Mouse (Mus musculus) embryonic facial prominence, embryonic 14.5 days (tissue): ENCODE measurements around the gene Camsap1. TPM values are rescaled to one million over a fixed set of nuclear protein-coding genes. Genes with fewer than 3 reads are reported as not detected.

ENCODE experiments used
- ATAC-seq: fragments of 200-750 bp; cut with Nextera tagmentation; 2 replicates; pipeline ENCODE4 v1.8.0; 2017; ENCODE audit warnings: low read depth, moderate number of reproducible peaks, moderate TSS enrichment
- DNase-seq: peaks from one replicate; pipeline ENCODE4 v3.0.0-alpha.2; 2015; ENCODE audit warnings: low spot score
- H3K27ac ChIP-seq: fragments of 300-500 bp; sonication (generic); replicated peaks from 2 replicates; pipeline ENCODE4 v1.5.1; 2014; ENCODE audit warnings: low read depth, mild to moderate bottlenecking, low read length, moderate library complexity
- H3K27me3 ChIP-seq: fragments of 300-500 bp; sonication (generic); replicated peaks from 2 replicates; pipeline ENCODE4 v1.6.1; 2014; ENCODE audit warnings: low read length; ENCODE audit not compliant: control insufficient read depth, insufficient read depth
- H3K36me3 ChIP-seq: fragments of 300-500 bp; sonication (generic); 2 replicates; pipeline ENCODE4 v1.6.1; 2014; ENCODE audit warnings: low read length, mixed read lengths; ENCODE audit not compliant: control insufficient read depth, insufficient read depth
- H3K4me1 ChIP-seq: fragments of 300-500 bp; sonication (generic); 2 replicates; pipeline ENCODE4 v1.6.1; 2014; ENCODE audit warnings: antibody characterized with exemption, low read length; ENCODE audit not compliant: control insufficient read depth, insufficient read depth
- H3K4me2 ChIP-seq: fragments of 300-500 bp; sonication (generic); 2 replicates; pipeline ENCODE4 v1.6.1; 2014; ENCODE audit warnings: low read depth, mild to moderate bottlenecking, low read length, moderate library complexity, mixed read lengths
- H3K4me3 ChIP-seq: fragments of 300-500 bp; sonication (generic); 2 replicates; pipeline ENCODE4 v1.5.1; 2014; ENCODE audit warnings: low read depth, mild to moderate bottlenecking, low read length
- H3K9ac ChIP-seq: fragments of 300-500 bp; sonication (generic); 2 replicates; pipeline ENCODE4 v1.6.1; 2014; ENCODE audit warnings: low read depth, mild to moderate bottlenecking, low read length, moderate library complexity, mixed read lengths
- H3K9me3 ChIP-seq: fragments of 300-500 bp; sonication (generic); 2 replicates; pipeline ENCODE4 v1.6.1; 2016; ENCODE audit warnings: low read length; ENCODE audit not compliant: control insufficient read depth
- WGBS: fragments of 180-500 bp; shearing (Covaris S2); extraction: QIAGEN DNeasy Blood & Tissue Kit; methylation state at CpG from one replicate; pipeline ENCODE4 v1.1.7; 2014; 5-methylcytosine and 5-hydroxymethylcytosine counted together
- polyA plus RNA-seq: library from polyadenylated mRNA; unstranded; fragments of >200 nt; fragmentation: Nextera tagmentation; extraction: Ambion mirVana; gene quantifications from 2 replicates; pipeline ENCODE4 v1.2.1, GENCODE M21; 2014

Gene Camsap1
- polyA plus RNA-seq, 1 experiment from 2014 or later, result 30.6 TPM

DNA sequence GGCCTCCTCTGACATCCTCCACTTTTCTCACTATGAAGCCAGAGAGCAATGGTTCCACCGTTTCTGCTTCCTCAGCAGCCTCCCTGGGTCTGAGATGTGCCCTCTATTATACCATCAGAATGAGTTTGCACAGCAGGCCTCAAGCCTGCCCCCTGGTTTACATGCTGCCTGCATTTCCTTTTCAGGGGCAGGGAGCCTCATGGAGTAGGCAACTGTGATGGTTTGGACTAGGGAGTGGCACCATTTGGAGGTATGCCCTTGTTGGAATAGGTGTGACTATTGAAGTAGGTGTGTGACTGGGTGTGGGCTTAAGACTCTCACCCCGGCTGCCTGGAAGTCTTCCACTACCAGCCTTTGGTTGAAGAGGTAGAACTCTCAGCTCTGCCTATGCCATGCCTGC is 59.3 kb downstream of the Camsap1 start:
- Histone ChIP-seq H3K36me3 (peaks cover 36% of the 10 kb centered on the region), H3K9ac (no peak overlapping the region)

DNA sequence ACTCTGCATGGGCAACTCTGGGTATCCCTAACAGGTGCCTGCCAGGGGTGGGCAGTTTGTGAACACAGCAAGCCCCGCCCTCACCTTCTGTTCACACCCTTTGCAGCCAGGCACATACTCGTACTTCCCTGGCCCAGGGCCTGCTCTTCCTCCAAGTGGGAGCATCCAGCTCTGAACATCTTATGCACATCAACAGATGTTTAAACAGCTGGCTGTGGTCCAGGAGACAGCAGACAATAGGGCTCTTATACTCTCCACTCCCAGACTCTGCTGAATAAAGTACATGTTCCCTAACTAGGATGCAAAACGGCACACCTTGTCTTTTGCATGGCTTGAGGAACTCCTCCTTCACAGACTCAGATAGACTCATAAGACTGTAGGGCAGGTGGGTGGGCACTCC is 63.1 kb downstream of the Camsap1 start:
- ATAC-seq (no peak; the same call in 1 of the 2 replicates), DNase-seq (peak; percentile 73)
- WGBS, result 46% methylated on average over 3 of the region's 3 CpGs
- Histone ChIP-seq H3K4me2 (no peak overlapping the region), H3K27ac (no peak overlapping the region), H3K4me3 (no peak overlapping the region), H3K36me3 (peaks cover 11% of the 10 kb centered on the region), H3K27me3 (no peaks in the 10 kb centered on the region), H3K9ac (no peak overlapping the region), H3K4me1 (no peaks in the 10 kb centered on the region), H3K9me3 (no peaks in the 10 kb centered on the region)

More for the DNA sequence above, 59.3 kb downstream of the Camsap1 start:
- Histone ChIP-seq H3K27me3 (no peaks in the 10 kb centered on the region), H3K4me2 (no peak overlapping the region), H3K9me3 (no peaks in the 10 kb centered on the region), H3K4me3 (no peak overlapping the region), H3K27ac (no peak overlapping the region), H3K4me1 (no peaks in the 10 kb centered on the region)
- DNase-seq (no peak), ATAC-seq (no peak)
- 86% methylated on average over 2 of the region's 2 CpGs for WGBS

GRCm38 (mm10) chr2:25918408-25918807 is 64.7 kb downstream of the Camsap1 start:
- 80% methylated on average over 2 of the region's 2 CpGs for WGBS
- Histone ChIP-seq H3K4me1 (no peaks in the 10 kb centered on the region), H3K4me3 (no peak overlapping the region), H3K27me3 (no peaks in the 10 kb centered on the region), H3K9ac (no peak overlapping the region), H3K27ac (no peak overlapping the region), H3K36me3 (no peaks in the 10 kb centered on the region), H3K9me3 (no peaks in the 10 kb centered on the region), H3K4me2 (no peak overlapping the region)
- ATAC-seq, result no peak
- DNase-seq, result no peak

DNA sequence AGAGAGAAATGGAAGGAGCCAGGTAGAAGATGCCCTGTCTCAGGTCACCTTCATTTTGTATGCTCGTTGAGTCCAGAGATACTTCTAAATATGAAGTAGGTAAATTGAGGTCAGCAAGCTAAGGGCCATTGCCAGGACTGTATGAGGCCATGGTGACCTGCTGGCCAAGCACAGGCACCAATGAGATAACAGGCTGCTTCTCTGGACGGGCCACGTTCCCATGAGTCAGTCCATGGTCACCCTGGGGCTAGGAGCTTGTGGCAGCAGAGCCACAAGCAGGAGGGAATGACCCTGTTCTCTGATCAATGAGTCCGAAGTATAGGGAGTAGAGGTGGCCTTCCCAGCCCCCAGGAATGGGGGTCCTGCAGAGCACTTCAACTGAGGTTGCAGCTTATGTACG is 68.3 kb downstream of the Camsap1 start:
- DNase-seq (no peak), ATAC-seq (no peak)
- Histone ChIP-seq H3K36me3 (no peaks in the 10 kb centered on the region), H3K9ac (no peak overlapping the region), H3K9me3 (no peaks in the 10 kb centered on the region), H3K4me1 (no peaks in the 10 kb centered on the region), H3K4me3 (no peak overlapping the region), H3K27ac (no peak overlapping the region), H3K4me2 (no peak overlapping the region), H3K27me3 (no peaks in the 10 kb centered on the region)
- 81% methylated on average over 5 of the region's 5 CpGs for WGBS

DNA sequence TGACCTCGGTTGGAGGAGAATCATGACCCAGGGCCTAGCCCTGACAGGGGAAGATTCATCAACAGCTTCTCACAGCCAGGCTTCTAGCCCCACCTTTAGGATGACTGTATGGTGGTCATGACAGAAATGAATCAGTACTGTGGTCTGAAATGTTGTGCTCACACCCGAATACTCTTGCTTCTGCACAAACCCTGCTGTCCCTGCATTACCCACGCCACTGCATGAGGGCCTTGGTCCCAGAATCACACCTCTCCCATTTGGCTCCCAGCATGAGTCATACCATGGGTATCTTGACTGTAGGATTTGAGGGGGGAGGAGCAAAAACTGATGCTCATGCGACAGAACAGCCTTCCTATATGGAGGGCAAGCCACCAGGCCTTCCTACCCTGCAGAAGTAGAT is 68.9 kb downstream of the Camsap1 start:
- Histone ChIP-seq H3K9ac (no peak overlapping the region), H3K4me2 (no peak overlapping the region), H3K27me3 (no peaks in the 10 kb centered on the region), H3K4me3 (no peak overlapping the region), H3K9me3 (no peaks in the 10 kb centered on the region), H3K36me3 (no peaks in the 10 kb centered on the region), H3K4me1 (no peaks in the 10 kb centered on the region), H3K27ac (no peak overlapping the region)
- ATAC-seq, result no peak
- WGBS, result 83% methylated on average over 4 of the region's 4 CpGs
- no peak for DNase-seq

DNA sequence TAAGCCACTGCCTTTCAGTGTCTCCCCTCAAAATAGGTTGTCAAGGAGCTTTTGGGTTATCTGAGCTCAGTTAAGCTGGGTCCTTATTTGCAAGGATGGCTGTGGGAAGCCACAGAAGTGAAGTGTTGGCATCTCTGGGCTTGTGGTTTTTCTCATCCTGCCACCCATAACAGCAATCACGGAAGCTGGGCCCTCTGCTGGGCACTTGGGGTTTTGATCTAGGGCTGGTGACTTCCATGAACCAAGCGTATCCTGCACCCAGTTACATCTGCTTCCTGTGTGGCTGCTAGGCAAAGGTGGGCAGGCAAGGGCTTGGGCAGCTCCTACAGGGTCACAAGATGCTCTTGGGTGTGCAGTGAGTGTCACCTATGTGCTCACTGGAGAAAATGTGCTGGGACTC is 69.8 kb downstream of the Camsap1 start:
- Histone ChIP-seq H3K36me3 (no peaks in the 10 kb centered on the region), H3K9ac (no peak overlapping the region), H3K4me3 (no peak overlapping the region), H3K9me3 (no peaks in the 10 kb centered on the region), H3K27ac (no peak overlapping the region), H3K4me2 (no peak overlapping the region), H3K4me1 (no peaks in the 10 kb centered on the region), H3K27me3 (no peaks in the 10 kb centered on the region)
- ATAC-seq (no peak), DNase-seq (peak; percentile 11)
- 37% methylated on average over 2 of the region's 2 CpGs for WGBS

DNA sequence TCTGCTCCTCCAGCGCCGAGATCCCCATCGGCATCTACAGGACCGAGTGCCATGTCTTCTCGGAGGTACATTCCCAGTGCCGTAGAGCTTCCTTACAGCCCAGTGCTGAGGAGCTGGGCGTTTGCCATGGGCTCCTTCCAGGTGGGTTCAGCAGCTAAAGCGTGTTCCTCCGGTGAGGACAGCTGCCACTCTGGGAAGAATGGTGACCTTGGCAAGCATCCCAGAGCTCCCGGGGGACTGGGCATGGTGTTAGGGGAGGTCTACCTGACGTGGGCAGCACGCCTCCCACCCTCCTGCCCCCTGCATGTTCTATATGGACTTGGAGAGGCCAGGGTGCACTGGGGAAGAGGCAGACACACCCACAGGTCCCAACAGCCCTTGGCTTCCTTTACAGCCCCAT is 73.2 kb downstream of the Camsap1 start:
- H3K9me3 ChIP-seq, result no peaks in the 10 kb centered on the region
- no peaks in the 10 kb centered on the region for H3K4me1 ChIP-seq
- no peak overlapping the region for H3K9ac ChIP-seq
- 83% methylated on average over 12 of the region's 12 CpGs for WGBS
- no peak for DNase-seq
- no peaks in the 10 kb centered on the region for H3K36me3 ChIP-seq
- H3K27ac ChIP-seq, result no peak overlapping the region
- no peak overlapping the region for H3K4me2 ChIP-seq
- H3K27me3 ChIP-seq, result no peaks in the 10 kb centered on the region
- ATAC-seq, result no peak
- H3K4me3 ChIP-seq, result no peak overlapping the region

GRCm38 (mm10) chr2:25898970-25899369 is 84.1 kb downstream of the Camsap1 start:
- Histone ChIP-seq H3K4me1 (no peaks in the 10 kb centered on the region), H3K36me3 (no peaks in the 10 kb centered on the region), H3K27ac (no peak overlapping the region), H3K4me2 (no peak overlapping the region), H3K9ac (no peak overlapping the region), H3K9me3 (no peaks in the 10 kb centered on the region), H3K4me3 (no peak overlapping the region), H3K27me3 (no peaks in the 10 kb centered on the region)
- ATAC-seq, result no peak
- 77% methylated on average over 9 of the region's 9 CpGs for WGBS
- DNase-seq, result no peak

GRCm38 (mm10) chr2:25892440-25892839 is 90.6 kb downstream of the Camsap1 start:
- no peak overlapping the region for H3K4me3 ChIP-seq
- H3K9me3 ChIP-seq, result no peaks in the 10 kb centered on the region
- 78% methylated on average over 7 of the region's 7 CpGs for WGBS
- no peaks in the 10 kb centered on the region for H3K27me3 ChIP-seq
- no peaks in the 10 kb centered on the region for H3K4me1 ChIP-seq
- no peak for ATAC-seq
- H3K27ac ChIP-seq, result no peak overlapping the region
- no peaks in the 10 kb centered on the region for H3K36me3 ChIP-seq
- no peak for DNase-seq
- H3K4me2 ChIP-seq, result no peak overlapping the region
- H3K9ac ChIP-seq, result no peak overlapping the region
